Mouse (Mus musculus) granulocyte monocyte progenitor cell, adult 5-6 weeks (primary cell): ENCODE data around the gene Gata2. TPM values are rescaled to one million over a fixed set of nuclear protein-coding genes. Genes with fewer than 3 reads are reported as not detected.
A peak's percentile ranks its signal among the peaks of the same experiment; 100 is the strongest.

Source experiments
- ATAC-seq: replicated peaks from 2 replicates; pipeline ENCODE4 v1.8.0; 2016; ENCODE audit warnings: mild to moderate bottlenecking, moderate TSS enrichment, inconsistent platforms; ENCODE audit not compliant: poor library complexity, severe bottlenecking
- total RNA-seq, 2 experiments: library from RNA; stranded (forward) in 1 of 2; stranded (reverse) in 1 of 2; fragments of 200-712, 200-1000 nt in 1 of 2; fragments of >200 nt in 1 of 2; fragmentation: Nextera tagmentation in 1 of 2; gene quantifications; 2 replicates each; pipeline ENCODE4 v1.2.3; 2014 to 2017

The Gata2 gene
- total RNA-seq, 2 experiments from 2014 or later: 6.4 to 21.0 TPM

GRCm38 (mm10) chr6:88194053-88194977 is 624 bp downstream of the Gata2 start:
- no peak for ATAC-seq

GRCm38 (mm10) chr6:88194978-88195325 is 1.3 kb downstream of the Gata2 start:
- no peak for ATAC-seq

- no peak for ATAC-seq
Observed at GRCm38 (mm10) chr6:88196054-88196732, 2.5 kb downstream of the Gata2 start.

GRCm38 (mm10) chr6:88196733-88197312 is 3.1 kb downstream of the Gata2 start:
- ATAC-seq: no peak

GRCm38 (mm10) chr6:88197313-88198069 is 3.8 kb downstream of the Gata2 start:
- 0 out of 2 replicates have a peak, but pooled peaks have one; percentile 7 for ATAC-seq

GRCm38 (mm10) chr6:88198070-88198940 is 4.6 kb downstream of the Gata2 start:
- ATAC-seq: peak; percentile 42

- no peak for ATAC-seq
Observed at GRCm38 (mm10) chr6:88199001-88199717, 5.5 kb downstream of the Gata2 start.

GRCm38 (mm10) chr6:88199718-88200692 is 6.3 kb downstream of the Gata2 start:
- ATAC-seq: no peak

- no peak for ATAC-seq
Observed at GRCm38 (mm10) chr6:88200693-88201609, 7.3 kb downstream of the Gata2 start.

GRCm38 (mm10) chr6:88201926-88202700 is 8.4 kb downstream of the Gata2 start:
- no peak for ATAC-seq

- peak; percentile 42 for ATAC-seq
Observed at GRCm38 (mm10) chr6:88202921-88203690, 9.4 kb downstream of the Gata2 start.

- no peak for ATAC-seq
Observed at GRCm38 (mm10) chr6:88203791-88204405, 10.2 kb downstream of the Gata2 start.

GRCm38 (mm10) chr6:88204531-88205385 is 11.1 kb downstream of the Gata2 start:
- no peak for ATAC-seq

- no peak for ATAC-seq
Observed at GRCm38 (mm10) chr6:88205386-88205700, 11.7 kb downstream of the Gata2 start.
